Mouse (Mus musculus) spleen, postnatal 14 days (tissue): Measurements from ENCODE around the gene Rpusd3.

Experiments used
- DNase-seq, 2 experiments: peaks; one replicate each; pipeline ENCODE4 v3.0.0; 2021 to 2022; ENCODE audit warnings: low spot score in 2 of 2

Rpusd3 gene

GRCm38 (mm10) chr6:113429965-113430364 lies 10.8 kb upstream of the Rpusd3 start:
- no peak for DNase-seq

- DNase-seq = no peak
Measured at GRCm38 (mm10) chr6:113428006-113428405, 8.9 kb upstream of the Rpusd3 start.

GRCm38 (mm10) chr6:113427397-113427796 lies 8.3 kb upstream of the Rpusd3 start:
- DNase-seq = peak in 1 of 2 experiments; percentile 50

- DNase-seq = no peak
Measured at GRCm38 (mm10) chr6:113426696-113427095, 7.6 kb upstream of the Rpusd3 start.

DNA sequence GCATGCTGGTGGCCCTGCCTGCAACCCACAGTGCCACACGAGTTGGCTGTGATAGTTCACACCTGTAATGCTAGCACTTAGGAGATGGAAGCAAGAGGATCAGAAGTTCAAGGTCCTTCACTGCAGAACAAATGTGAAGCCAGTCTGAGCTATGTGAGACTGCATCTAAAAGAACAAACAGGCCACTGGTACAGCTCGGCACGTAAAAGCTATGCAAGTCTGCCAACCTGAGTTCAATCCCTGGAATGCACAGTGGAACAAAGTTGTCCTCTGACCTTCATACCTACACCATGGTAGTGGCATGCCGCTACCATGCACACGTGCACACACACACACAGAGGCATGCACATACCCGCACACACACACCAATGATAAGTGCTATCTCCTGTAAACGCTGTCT lies 5.0 kb upstream of the Rpusd3 start:
- no peak for DNase-seq

DNA sequence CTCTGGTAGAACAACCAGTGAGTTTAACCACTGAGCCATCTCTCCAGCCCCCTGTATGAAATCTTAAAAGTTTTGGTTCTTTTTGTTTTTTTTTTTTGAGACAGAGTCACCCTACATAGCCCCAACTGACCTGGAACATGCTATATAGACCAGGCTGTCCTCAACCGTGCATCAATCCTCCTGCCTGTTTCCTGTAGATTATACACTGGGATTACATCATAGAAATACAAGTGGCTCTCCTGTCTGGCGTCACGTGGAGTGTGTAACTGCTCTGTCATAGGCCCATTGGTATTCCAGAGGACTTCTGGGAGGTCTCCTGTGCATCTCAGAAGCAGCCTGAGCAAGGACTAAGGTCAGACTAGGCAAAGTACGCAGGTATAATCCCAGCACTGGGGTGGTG lies 3.9 kb upstream of the Rpusd3 start:
- no peak for DNase-seq

DNA sequence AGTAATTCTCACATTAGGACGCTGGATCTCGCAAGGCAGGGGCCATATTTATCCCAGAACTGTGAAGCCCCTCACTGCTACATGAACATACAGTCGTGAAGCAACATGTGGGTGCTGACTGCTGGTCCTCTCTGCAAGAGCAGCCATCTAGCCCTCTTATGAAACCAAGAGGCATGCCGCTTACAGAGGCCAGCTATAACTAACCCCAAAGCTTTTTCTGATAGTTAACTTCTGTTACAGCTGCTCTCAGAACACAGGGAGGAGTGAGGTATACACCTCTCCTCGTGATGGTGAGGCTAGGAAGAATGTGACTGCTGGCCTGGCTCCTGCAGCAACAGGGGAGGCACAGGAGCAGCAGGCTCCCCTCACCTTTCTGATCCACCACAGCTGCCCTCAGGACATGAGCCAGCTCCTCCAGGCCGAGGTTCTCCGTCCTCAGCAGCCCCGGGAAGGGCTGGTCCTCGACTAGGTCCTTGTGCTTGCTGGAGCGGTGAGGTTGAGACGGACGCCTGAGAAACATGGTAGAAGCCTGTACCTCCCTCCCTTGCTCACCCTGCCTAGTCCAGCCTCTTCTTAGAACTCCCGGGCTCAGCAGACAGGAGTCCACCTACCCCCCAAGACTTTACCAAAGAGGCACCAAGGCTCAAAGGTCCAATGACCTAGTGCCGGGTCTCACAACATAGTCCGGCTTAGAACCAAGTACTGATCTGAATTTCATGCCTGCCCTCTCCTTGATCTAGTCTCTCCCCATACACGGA lies 520 bp downstream of the Rpusd3 start:
- peak in 1 of 2 experiments; percentile 24 for DNase-seq

DNA sequence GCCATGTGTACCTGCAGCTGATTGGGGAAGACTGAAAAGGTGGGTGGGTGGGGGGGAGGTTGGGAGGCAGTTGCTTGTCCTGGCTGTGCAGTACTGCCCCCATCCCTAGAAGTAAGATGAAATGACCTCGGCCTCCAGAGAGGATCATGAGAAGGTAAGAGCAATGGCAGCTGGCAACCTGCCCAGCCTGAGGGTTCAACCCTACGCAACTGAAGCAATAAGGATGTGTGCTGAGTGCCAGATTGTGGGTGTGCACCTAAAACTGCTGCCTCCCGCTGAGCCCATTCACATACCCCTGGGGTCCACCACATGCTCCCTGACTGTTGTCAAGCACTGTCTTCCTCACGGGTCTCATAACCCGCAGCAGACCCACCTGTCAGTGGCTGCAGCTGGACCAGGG lies 2.7 kb downstream of the Rpusd3 start:
- no peak for DNase-seq

DNA sequence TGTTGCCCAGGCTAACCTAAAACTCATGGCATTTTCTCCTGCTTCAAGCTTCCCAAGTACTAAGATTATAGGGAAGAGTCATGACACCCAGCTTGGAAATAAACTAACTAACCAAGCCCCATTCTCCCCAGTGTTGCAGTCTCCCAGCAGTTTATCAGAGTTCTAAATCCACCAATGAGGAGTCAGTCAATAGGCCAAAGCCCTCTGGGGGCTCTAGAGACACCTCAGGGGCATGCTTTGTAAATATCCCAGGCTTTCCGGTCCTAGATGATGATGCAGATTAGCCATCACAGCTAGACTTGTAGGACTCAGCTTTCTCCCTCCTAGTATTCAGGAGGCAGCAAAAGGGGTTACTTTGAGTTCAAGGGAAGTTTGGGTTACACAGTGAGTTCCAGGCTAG lies 9.1 kb downstream of the Rpusd3 start:
- DNase-seq = no peak

- no peak for DNase-seq
Measured at GRCm38 (mm10) chr6:113406683-113407082, 12.5 kb downstream of the Rpusd3 start.

- no peak for DNase-seq
Measured at GRCm38 (mm10) chr6:113405483-113405882, 13.7 kb downstream of the Rpusd3 start.

DNA sequence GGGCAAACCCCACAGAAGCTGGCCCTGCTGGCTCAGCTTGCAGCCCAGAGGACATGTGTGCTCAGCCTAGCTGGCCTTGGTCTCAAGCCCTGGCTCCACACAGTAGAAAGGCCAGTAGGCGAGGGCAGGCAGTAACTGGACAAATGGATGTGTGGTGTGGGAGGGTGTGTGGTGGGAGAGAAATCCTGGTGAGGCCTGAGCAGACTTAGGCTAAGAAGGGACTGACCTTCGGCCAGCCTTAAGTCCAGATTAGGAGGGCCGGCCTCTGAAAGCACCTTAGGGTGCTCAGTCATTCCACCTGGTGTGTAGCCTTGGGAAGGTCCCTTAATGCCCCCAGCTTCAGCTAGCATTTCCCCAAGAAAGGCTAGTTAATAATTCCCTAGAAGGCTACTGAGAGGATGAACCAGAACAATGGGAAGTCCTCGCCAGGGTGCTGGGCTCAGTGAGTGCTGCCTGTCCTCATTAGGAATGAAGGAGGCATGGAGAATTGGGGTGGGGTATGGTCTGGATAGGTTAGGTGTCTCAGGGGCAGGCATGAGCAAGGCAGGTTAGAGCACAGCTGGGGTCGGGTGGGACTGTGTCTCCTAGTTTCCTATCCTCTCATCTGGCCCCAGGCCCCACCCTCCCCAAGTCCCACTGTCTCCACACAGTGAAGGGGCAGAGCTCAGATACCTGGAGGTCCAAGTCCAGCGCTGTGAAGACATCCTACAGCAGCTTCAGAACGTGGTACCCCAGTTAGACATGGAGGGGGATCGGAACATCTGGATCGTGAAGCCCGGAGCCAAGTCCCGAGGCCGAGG lies 14.3 kb downstream of the Rpusd3 start:
- DNase-seq = no peak

DNA sequence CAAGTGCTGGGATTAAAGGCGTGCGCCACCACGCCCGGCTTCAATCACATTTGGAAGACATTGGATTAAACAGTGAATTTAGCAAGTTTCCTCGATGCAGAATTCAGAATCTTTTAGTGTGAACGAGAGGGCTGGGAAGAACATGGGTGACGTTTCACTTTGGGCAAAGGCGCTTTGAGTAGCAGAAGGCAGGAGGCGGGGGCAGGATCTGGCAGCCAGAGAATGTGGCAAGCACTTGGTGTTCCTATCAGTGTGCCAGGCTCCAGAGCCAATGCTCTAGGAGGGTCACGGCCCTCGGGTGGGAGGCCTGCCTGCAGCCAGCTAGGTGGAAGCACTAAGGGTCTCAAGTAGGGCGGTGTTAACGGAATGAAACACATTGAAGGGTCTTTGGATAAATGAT lies 17.0 kb downstream of the Rpusd3 start:
- DNase-seq = no peak

- DNase-seq = no peak
Measured at GRCm38 (mm10) chr6:113396270-113397030, 22.7 kb downstream of the Rpusd3 start.

- DNase-seq = no peak
Measured at GRCm38 (mm10) chr6:113395501-113395900, 23.6 kb downstream of the Rpusd3 start.

- no peak for DNase-seq
Measured at GRCm38 (mm10) chr6:113394811-113395210, 24.3 kb downstream of the Rpusd3 start.

DNA sequence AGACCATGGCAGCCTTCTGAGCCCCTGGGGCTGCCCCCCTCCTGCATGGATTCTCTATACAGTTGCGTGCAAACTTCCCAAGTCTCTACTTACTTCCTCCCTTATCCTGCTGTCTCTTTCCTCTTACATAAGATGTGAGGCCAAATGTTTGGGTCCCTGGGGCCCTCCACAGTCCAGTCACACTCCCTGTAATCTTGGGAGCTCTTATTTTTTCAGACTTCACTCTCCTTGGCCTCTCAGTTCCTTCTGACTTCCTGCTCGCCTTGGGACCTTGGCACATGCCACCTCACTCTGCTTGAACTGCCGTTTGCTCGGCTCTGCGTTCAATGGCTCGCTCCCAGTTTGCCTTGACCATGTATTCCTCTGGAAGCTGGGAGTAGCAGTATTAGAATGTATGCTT lies 25.2 kb downstream of the Rpusd3 start:
- no peak for DNase-seq

DNA sequence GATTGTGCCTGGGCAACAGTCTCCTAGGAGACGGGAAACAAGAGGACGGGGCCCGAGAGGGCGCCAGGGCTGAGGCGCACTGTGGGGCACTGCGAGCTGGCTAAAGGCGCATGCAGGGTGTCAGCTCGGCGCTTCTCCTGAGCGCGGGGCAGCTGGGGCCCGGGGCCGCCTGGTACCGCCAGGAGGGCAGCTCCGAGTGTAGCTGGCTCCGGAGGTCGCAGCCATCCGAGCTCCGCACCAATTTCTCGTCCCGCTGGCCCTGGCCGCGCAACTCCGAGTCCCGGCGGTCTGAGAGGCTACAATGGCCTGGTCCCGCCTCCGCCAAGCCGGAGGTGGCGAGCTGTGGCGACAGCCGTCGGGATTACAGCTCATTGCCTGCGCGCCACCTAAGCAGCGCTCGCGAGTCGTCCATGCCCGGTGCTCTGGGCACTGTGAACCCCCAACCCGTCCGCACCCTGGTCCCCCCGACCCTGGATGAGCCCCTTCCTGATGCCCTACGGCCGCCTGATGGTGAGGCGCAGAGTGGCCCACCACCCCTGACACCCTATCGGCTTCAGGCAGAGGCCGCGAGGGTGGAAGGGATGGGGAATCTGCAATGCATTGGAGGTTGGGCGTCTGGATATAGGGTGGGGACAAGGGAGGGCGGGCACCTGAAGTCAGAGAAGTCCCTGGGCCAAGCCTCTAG lies 26.6 kb downstream of the Rpusd3 start:
- DNase-seq = no peak

DNA sequence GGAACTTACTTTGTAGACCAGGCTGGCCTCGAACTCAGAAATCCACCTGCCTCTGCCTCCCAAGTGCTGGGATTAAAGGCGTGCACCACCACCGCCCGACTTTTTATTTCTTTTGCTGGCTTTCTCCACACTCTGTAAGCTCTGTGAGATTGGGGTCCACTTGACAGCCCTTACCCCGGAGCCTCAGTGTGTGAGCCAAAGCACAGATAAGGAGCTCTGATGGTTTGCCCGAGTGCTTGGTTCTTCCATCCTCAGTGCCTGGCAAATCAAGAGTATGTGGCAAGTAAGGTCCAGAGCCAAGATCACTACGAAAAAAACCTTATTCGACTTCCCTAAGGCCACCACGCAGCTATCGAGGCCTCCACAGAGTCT lies 27.1 kb downstream of the Rpusd3 start:
- no peak for DNase-seq

- no peak for DNase-seq
Measured at GRCm38 (mm10) chr6:113390715-113391114, 28.4 kb downstream of the Rpusd3 start.

DNA sequence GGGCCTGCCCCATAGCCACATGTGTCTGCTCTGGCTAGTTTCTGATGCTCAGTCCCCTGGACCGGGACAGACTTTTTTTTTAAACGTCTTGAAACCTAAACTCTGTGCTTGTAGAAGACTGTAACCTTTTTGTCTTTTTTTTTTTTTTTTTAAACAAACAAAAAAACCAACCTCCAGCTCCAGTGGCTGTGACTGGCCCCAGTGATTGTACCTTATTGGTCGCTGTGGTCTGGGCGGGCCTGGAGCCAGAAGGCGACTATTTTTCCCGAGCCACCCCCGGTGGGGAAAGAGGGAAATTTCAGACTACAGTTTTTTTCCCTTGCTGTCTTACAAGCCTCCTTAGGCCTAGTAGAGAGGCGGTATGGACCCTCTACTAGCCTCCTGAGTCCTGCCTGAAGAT lies 30.2 kb downstream of the Rpusd3 start, which contains the start of gene Ttll3:
TSS of gene Ttll3 (plus strand) at position 301 of the 400 bp plus-strand sequence.
- DNase-seq = no peak

DNA sequence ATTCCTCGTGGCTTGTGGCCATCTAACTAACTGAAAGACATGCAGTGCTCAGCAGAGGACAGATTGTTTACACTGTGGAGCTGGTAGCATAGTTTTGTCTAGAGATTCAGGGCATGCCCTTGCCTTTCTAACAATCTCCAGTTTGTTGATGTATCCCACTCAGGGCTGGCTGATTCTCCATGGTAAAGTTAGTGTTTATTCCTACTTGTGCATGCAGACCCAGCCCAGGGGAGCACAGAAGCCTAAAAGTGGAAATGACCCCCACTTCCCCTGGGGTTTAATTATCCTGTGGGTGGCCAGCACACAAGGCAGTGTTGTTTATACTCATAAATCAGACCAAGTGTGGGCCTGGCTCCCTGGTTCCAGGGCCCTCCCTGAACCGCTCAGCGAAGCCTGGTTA lies 33.1 kb downstream of the Rpusd3 start:
- DNase-seq = no peak
